Mouse (Mus musculus): Measurements from ENCODE around the gene 2210010C04Rik. TPM values are rescaled to one million over a fixed set of nuclear protein-coding genes. Genes with fewer than 3 reads are reported as not detected.

2210010C04Rik gene
- 0.12 TPM for polyA plus RNA-seq (2017; shearing (Covaris generic))

GRCm38 (mm10) chr6:41035409-41035808 lies at the start of gene 2210010C04Rik:
TSS of gene 2210010C04Rik (minus strand) at chr6:41035509.

GRCm38 (mm10) chr6:40999379-40999778 lies 35.9 kb downstream of the 2210010C04Rik start, which contains the start of gene Gm2663:
TSS of gene Gm2663 (minus strand) at chr6:40999479.

Other genes with a start within 250 kb of the 2210010C04Rik start
- gene Moxd2, start 148.0 kb downstream of the 2210010C04Rik start, polyA plus RNA-seq (2017; shearing (Covaris generic)), result 0.15 TPM
- gene Prss58, start 135.1 kb downstream of the 2210010C04Rik start, polyA plus RNA-seq (2017; shearing (Covaris generic)), result not detected
- 0.18 TPM for gene 1700074P13Rik, start 95.0 kb downstream of the 2210010C04Rik start, polyA plus RNA-seq (2017; shearing (Covaris generic))
- gene Gm4744, start 83.6 kb downstream of the 2210010C04Rik start, polyA plus RNA-seq (2017; shearing (Covaris generic)), result not detected
- 0.32 TPM for gene 1810009J06Rik, start 70.8 kb downstream of the 2210010C04Rik start, polyA plus RNA-seq (2017; shearing (Covaris generic))
- not detected for gene Gm2663, start 36.0 kb downstream of the 2210010C04Rik start, polyA plus RNA-seq (2017; shearing (Covaris generic))